Mouse (Mus musculus): ENCODE measurements around the gene Chrna7. TPM values are rescaled to one million over a fixed set of nuclear protein-coding genes. Genes with fewer than 3 reads are reported as not detected.

The Chrna7 gene
- under 1 TPM; 0.52 to 0.75 TPM for total RNA-seq (2021)
- long read RNA-seq, experiment 1: 0 reads
- long read RNA-seq, experiment 2: 0 reads

GRCm38 (mm10) chr7:63212084-63212723 is at the start of gene Chrna7:
Chrna7 (minus strand) TSS chr7:63212569.
- peak; percentile 82 for DNase-seq

- DNase-seq: no peak
Observed at GRCm38 (mm10) chr7:63249404-63249803, 37.0 kb upstream of the Chrna7 start.

- no peak for DNase-seq
Observed at GRCm38 (mm10) chr7:63237852-63238516, 25.6 kb upstream of the Chrna7 start.

- no peak for DNase-seq
Observed at GRCm38 (mm10) chr7:63225066-63225780, 12.9 kb upstream of the Chrna7 start.

- DNase-seq: no peak
Observed at GRCm38 (mm10) chr7:63211641-63212083, 707 bp downstream of the Chrna7 start.

- no peak for DNase-seq
Observed at GRCm38 (mm10) chr7:63209501-63209900, 2.9 kb downstream of the Chrna7 start.

- DNase-seq: no peak
Observed at GRCm38 (mm10) chr7:63207137-63207536, 5.2 kb downstream of the Chrna7 start.

- DNase-seq: no peak
Observed at GRCm38 (mm10) chr7:63195560-63195959, 16.8 kb downstream of the Chrna7 start.

GRCm38 (mm10) chr7:63189647-63190534 is 22.5 kb downstream of the Chrna7 start:
- DNase-seq: no peak

GRCm38 (mm10) chr7:63170063-63170787 is 42.1 kb downstream of the Chrna7 start:
- DNase-seq: no peak

GRCm38 (mm10) chr7:63164617-63165016 is 47.8 kb downstream of the Chrna7 start:
- DNase-seq: no peak

- DNase-seq: no peak
Observed at GRCm38 (mm10) chr7:63162272-63162864, 50.0 kb downstream of the Chrna7 start.

GRCm38 (mm10) chr7:63153239-63153638 is 59.1 kb downstream of the Chrna7 start:
- no peak for DNase-seq

GRCm38 (mm10) chr7:63148740-63149139 is 63.6 kb downstream of the Chrna7 start:
- DNase-seq: no peak

- no peak for DNase-seq
Observed at GRCm38 (mm10) chr7:63148321-63148720, 64.0 kb downstream of the Chrna7 start.

GRCm38 (mm10) chr7:63122547-63122946 is 89.8 kb downstream of the Chrna7 start:
- DNase-seq: no peak

GRCm38 (mm10) chr7:63113671-63114070 is 98.7 kb downstream of the Chrna7 start:
- DNase-seq: no peak

GRCm38 (mm10) chr7:63113252-63113651 is 99.1 kb downstream of the Chrna7 start:
- no peak for DNase-seq

GRCm38 (mm10) chr7:63109348-63109747 is 103.0 kb downstream of the Chrna7 start:
- no peak for DNase-seq

GRCm38 (mm10) chr7:63085954-63086353 is 126.4 kb downstream of the Chrna7 start:
- DNase-seq: no peak
